25 mouse cellular contexts compared by ENCODE assay signal in genomic region chr2:114844389-114844771, GRCm38 (mm10).
"Had no signal": no experiment of that assay in that cellular context is flagged by ENCODE, and none has a peak within 500 bp of the region (broad histone marks: within the 10 kb centered on the region; RNA-seq: fewer than 3 reads in every experiment).

No protein-coding gene starts in this region.

- H3K36me3 ChIP-seq: heart, embryonic 13.5 days; heart, embryonic 15.5 days; hindbrain, embryonic 13.5 days; hindbrain, embryonic 15.5 days; kidney, embryonic 15.5 days; limb, embryonic 13.5 days; limb, embryonic 15.5 days; liver, embryonic 12.5 days had no signal

- H3K27ac ChIP-seq: heart, adult 2 months; heart, embryonic 13.5 days; heart, embryonic 15.5 days; hindbrain, embryonic 13.5 days; hindbrain, embryonic 15.5 days; hindbrain, postnatal 0 days; kidney, embryonic 15.5 days; kidney, postnatal 0 days; limb, embryonic 13.5 days; limb, embryonic 15.5 days; liver, embryonic 12.5 days had no signal

- H3K27me3 ChIP-seq: heart, embryonic 13.5 days; heart, embryonic 15.5 days; hindbrain, embryonic 13.5 days; hindbrain, embryonic 15.5 days; kidney, embryonic 15.5 days; limb, embryonic 15.5 days; liver, embryonic 12.5 days had no signal

- H3K9me3 ChIP-seq: heart, embryonic 13.5 days; heart, embryonic 15.5 days; hindbrain, embryonic 13.5 days; hindbrain, embryonic 15.5 days; kidney, embryonic 15.5 days; limb, embryonic 13.5 days; limb, embryonic 15.5 days; liver, embryonic 12.5 days had no signal

- H3K4me2 ChIP-seq: heart, embryonic 11.5 days; heart, embryonic 13.5 days; heart, embryonic 15.5 days; hindbrain, embryonic 13.5 days; hindbrain, embryonic 15.5 days; kidney, embryonic 15.5 days; limb, embryonic 13.5 days; limb, embryonic 15.5 days; liver, embryonic 12.5 days had no signal

- H3K9ac ChIP-seq: heart, embryonic 13.5 days; heart, embryonic 15.5 days; hindbrain, embryonic 13.5 days; hindbrain, embryonic 15.5 days; kidney, embryonic 15.5 days; limb, embryonic 13.5 days; limb, embryonic 15.5 days; liver, embryonic 12.5 days had no signal

- H3K4me1 ChIP-seq: heart, embryonic 13.5 days; heart, embryonic 15.5 days; hindbrain, embryonic 13.5 days; hindbrain, embryonic 15.5 days; kidney, embryonic 15.5 days; limb, embryonic 13.5 days; limb, embryonic 15.5 days; liver, embryonic 12.5 days had no signal

- H3K4me3 ChIP-seq: heart, adult 2 months; heart, embryonic 13.5 days; heart, embryonic 15.5 days; hindbrain, embryonic 13.5 days; hindbrain, embryonic 15.5 days; kidney, embryonic 15.5 days; limb, embryonic 13.5 days; limb, embryonic 15.5 days; liver, embryonic 12.5 days had no signal

- DNase-seq: gastrocnemius, postnatal 14 days; gastrocnemius, postnatal 36 days; heart, adult 11 months; heart, adult 2 months; heart, postnatal 14 days; heart, postnatal 36 days; kidney, adult 11 months; kidney, adult 2 months; kidney, adult 9 months; kidney, postnatal 14 days; kidney, postnatal 36 days; layer of hippocampus, adult 9-11 months; layer of hippocampus, postnatal 36 days had no signal

- ATAC-seq: intestine, embryonic 16.5 days; liver, embryonic 12.5 days had no signal
